Mouse (Mus musculus): ENCODE measurements around the gene Vwa7.

Gene Vwa7

GRCm38 (mm10) chr17:34999871-35000716, 16.3 kb upstream of the Vwa7 start:
- in situ Hi-C loops (cut with MboI, MseI) = loop anchor here (10.0 to 25.0 kb wide), 2 partner anchors 115 to 1962 kb away; partner anchors contain the start of genes Ly6g5b, Ppp1r11, Znrd1 and Znrd1as

GRCm38 (mm10) chr17:35000717-35001451, 15.5 kb upstream of the Vwa7 start, which contains the start of gene Vars:
Gene Vars (plus strand): TSS chr17:35000987.
- in situ Hi-C loops (cut with MboI, MseI) = loop anchor here (10.0 kb wide), 1 partner anchor 114 kb away; the partner anchor contains the start of gene Ly6g5b

- in situ Hi-C loops (cut with MboI, MseI) = loop anchor here (10.0 kb wide), 1 partner anchor 113 kb away; the partner anchor contains the start of gene Ly6g5b
Observed at GRCm38 (mm10) chr17:35001452-35002152, 14.8 kb upstream of the Vwa7 start.

GRCm38 (mm10) chr17:35002153-35002865, 14.1 kb upstream of the Vwa7 start:
- in situ Hi-C loops (cut with MboI, MseI) = loop anchor here (10.0 kb wide), 1 partner anchor 112 kb away; the partner anchor contains the start of gene Ly6g5b

- in situ Hi-C loops (cut with MboI, MseI) = loop anchor here (10.0 kb wide), 1 partner anchor 112 kb away; the partner anchor contains the start of gene Ly6g5b
Observed at GRCm38 (mm10) chr17:35003022-35003838, 13.1 kb upstream of the Vwa7 start.

GRCm38 (mm10) chr17:35004075-35004717, 12.2 kb upstream of the Vwa7 start:
- in situ Hi-C loops (cut with MboI, MseI) = loop anchor here (10.0 kb wide), 1 partner anchor 111 kb away; the partner anchor contains the start of gene Ly6g5b

- in situ Hi-C loops (cut with MboI, MseI) = loop anchor here (10.0 kb wide), 1 partner anchor 110 kb away; the partner anchor contains the start of gene Ly6g5b
Observed at GRCm38 (mm10) chr17:35005158-35005557, 11.2 kb upstream of the Vwa7 start.

GRCm38 (mm10) chr17:35005902-35006301, 10.5 kb upstream of the Vwa7 start:
- in situ Hi-C loops (cut with MboI, MseI) = loop anchor here (10.0 kb wide), 1 partner anchor 109 kb away; the partner anchor contains the start of gene Ly6g5b

- in situ Hi-C loops (cut with MboI, MseI) = loop anchor here (10.0 kb wide), 1 partner anchor 107 kb away; the partner anchor contains the start of gene Ly6g5b
Observed at GRCm38 (mm10) chr17:35007387-35007991, 8.9 kb upstream of the Vwa7 start.

- in situ Hi-C loops (cut with MboI, MseI) = loop anchor here (10.0 kb wide), 1 partner anchor 105 kb away; the partner anchor contains the start of gene Ly6g5b
Observed at GRCm38 (mm10) chr17:35009586-35009985, 6.8 kb upstream of the Vwa7 start.

GRCm38 (mm10) chr17:35011440-35011839, 4.9 kb upstream of the Vwa7 start:
- in situ Hi-C loops (cut with MboI, MseI) = loop anchor here (10.0 kb wide), 1 partner anchor 53 kb away; the partner anchor contains the start of genes Ly6g6c and Mpig6b

- in situ Hi-C loops (cut with MboI, MseI) = loop anchor here (10.0 kb wide), 1 partner anchor 52 kb away; the partner anchor contains the start of genes Ly6g6c and Mpig6b
Observed at GRCm38 (mm10) chr17:35012430-35012829, 3.9 kb upstream of the Vwa7 start.

GRCm38 (mm10) chr17:35013221-35013620, 3.2 kb upstream of the Vwa7 start:
- in situ Hi-C loops (cut with MboI, MseI) = loop anchor here (10.0 kb wide), 1 partner anchor 52 kb away; the partner anchor contains the start of genes Ly6g6c and Mpig6b

GRCm38 (mm10) chr17:35015296-35015695, 1.1 kb upstream of the Vwa7 start:
- in situ Hi-C loops (cut with MboI, MseI) = loop anchor here (10.0 kb wide), 1 partner anchor 50 kb away; the partner anchor contains the start of genes Ly6g6c and Mpig6b

GRCm38 (mm10) chr17:35016791-35017705, 669 bp downstream of the Vwa7 start:
- in situ Hi-C loops (cut with MboI, MseI) = loop anchor here (10.0 kb wide), 1 partner anchor 48 kb away; the partner anchor contains the start of genes Ly6g6c and Mpig6b

GRCm38 (mm10) chr17:35017706-35018030, 1.3 kb downstream of the Vwa7 start:
- in situ Hi-C loops (cut with MboI, MseI) = loop anchor here (10.0 kb wide), 1 partner anchor 47 kb away; the partner anchor contains the start of genes Ly6g6c and Mpig6b

- in situ Hi-C loops (cut with MboI, MseI) = loop anchor here (10.0 kb wide), 1 partner anchor 47 kb away; the partner anchor contains the start of genes Ly6g6c and Mpig6b
Observed at GRCm38 (mm10) chr17:35018171-35018570, 1.8 kb downstream of the Vwa7 start.

Measured in T-helper 2 cell (primary cell).